Mouse (Mus musculus): ENCODE data around the gene Micu1.

DNA sequence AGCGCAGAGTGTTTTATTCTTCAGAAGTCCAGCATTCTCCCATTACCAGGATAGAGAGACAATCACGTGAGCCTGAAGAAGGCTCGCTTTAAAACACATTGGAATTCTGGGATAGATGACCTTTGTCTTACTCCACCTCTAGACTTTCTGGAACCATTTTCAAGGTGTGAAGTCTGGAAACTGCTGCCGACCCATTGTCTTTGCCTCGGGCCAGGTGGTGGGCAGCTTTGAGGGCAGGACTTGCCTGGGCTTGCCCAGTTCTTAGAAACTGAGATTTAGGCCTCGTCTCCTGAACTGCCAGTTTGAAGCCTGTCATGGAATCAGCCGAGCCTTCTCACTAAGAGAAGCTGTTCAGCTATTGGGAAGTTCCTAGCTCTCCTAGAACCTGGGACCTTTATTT lies 92.8 kb downstream of the Micu1 start:
- TF ChIP-seq POLR2A (IDR thresholded peaks at IDR 0.05; ENCODE audit: borderline replicate concordance, extremely low read depth, low read depth, low read length): no peak
- TF ChIP-seq CTCF (IDR thresholded peaks at IDR 0.05; ENCODE audit: insufficient read depth, low read length): no peak
